Mouse (Mus musculus) heart, embryonic 12.5 days (tissue): Measurements from ENCODE around the gene Tspyl1. TPM values are rescaled to one million over a fixed set of nuclear protein-coding genes. Genes with fewer than 3 reads are reported as not detected.

Source experiments
- polyA plus RNA-seq: library from polyadenylated mRNA; unstranded; fragments of >200 nt; fragmentation: Nextera tagmentation; extraction: Ambion mirVana; gene quantifications from 2 replicates; pipeline ENCODE4 v1.2.1, GENCODE M21; 2016

Gene Tspyl1
- polyA plus RNA-seq, 1 experiment from 2014 or later, result 85.1 TPM

Other genes starting within 250 kb of the Tspyl1 start
- gene Trappc3l, start 244.6 kb upstream of the Tspyl1 start, polyA plus RNA-seq, result not detected in 2 replicates
- 0.13 TPM in 1 of 2 replicates, not detected in the other for gene Calhm4, start 237.9 kb upstream of the Tspyl1 start, polyA plus RNA-seq
- gene Calhm5, start 185.7 kb upstream of the Tspyl1 start, polyA plus RNA-seq, result 1.3 TPM in 2 replicates
- gene Calhm6, start 154.2 kb upstream of the Tspyl1 start, polyA plus RNA-seq, result 0.64 and 0.78 TPM in 2 replicates
- 19.9 and 22.0 TPM in 2 replicates for gene Dse, start 74.5 kb upstream of the Tspyl1 start, polyA plus RNA-seq
- gene Tspyl4, start 15.3 kb downstream of the Tspyl1 start, polyA plus RNA-seq, result 25.6 and 27.5 TPM in 2 replicates
- gene Col10a1, start 107.8 kb downstream of the Tspyl1 start, polyA plus RNA-seq, result 0.17 and 0.28 TPM in 2 replicates
- gene Nt5dc1, start 136.4 kb downstream of the Tspyl1 start, polyA plus RNA-seq, result 6.8 and 7.0 TPM in 2 replicates
- 4.4 and 5.5 TPM in 2 replicates for gene Frk, start 201.2 kb downstream of the Tspyl1 start, polyA plus RNA-seq